Mouse (Mus musculus): ENCODE results near the gene Smpx. TPM values are rescaled to one million over a fixed set of nuclear protein-coding genes. Genes with fewer than 3 reads are reported as not detected.

Smpx gene
- not detected for polyA plus RNA-seq (2017; shearing (Covaris generic))

GRCm38 (mm10) chrX:157698862-157699261, at the start of gene Smpx:
Gene Smpx, plus strand, starts transcription at chrX:157698910.

Other genes starting within 250 kb of the Smpx start
- 85.9 TPM for gene Sms, start 206.6 kb upstream of the Smpx start, polyA plus RNA-seq (2017; shearing (Covaris generic))
- 2.7 TPM for gene Yy2, start 129.9 kb upstream of the Smpx start, polyA plus RNA-seq (2017; shearing (Covaris generic))
- gene Mbtps2, start 100.2 kb upstream of the Smpx start, polyA plus RNA-seq (2017; shearing (Covaris generic)) = 16.5 TPM
- not detected for gene Klhl34, start 119.5 kb downstream of the Smpx start, polyA plus RNA-seq (2017; shearing (Covaris generic))